Mouse (Mus musculus) left cerebral cortex, adult 9 months (tissue): ENCODE data around the gene Agtrap.
A peak's percentile ranks its signal among the peaks of the same experiment; 100 is the strongest.
"Not testable (repeated sequence)": the region's sequence is repeated elsewhere in the genome, so short reads cannot be mapped to it uniquely, and the experiment has no call there.

Experiments used
- DNase-seq, 2 experiments: peaks; one replicate each; pipeline ENCODE4 v3.0.0; 2022; ENCODE audit warnings: low spot score in 2 of 2

The Agtrap gene

GRCm38 (mm10) chr4:148087907-148088527 lies at the start of gene Agtrap:
Agtrap (minus strand) TSS chr4:148088031.
- peak; percentile 81 to 94 for DNase-seq

DNA sequence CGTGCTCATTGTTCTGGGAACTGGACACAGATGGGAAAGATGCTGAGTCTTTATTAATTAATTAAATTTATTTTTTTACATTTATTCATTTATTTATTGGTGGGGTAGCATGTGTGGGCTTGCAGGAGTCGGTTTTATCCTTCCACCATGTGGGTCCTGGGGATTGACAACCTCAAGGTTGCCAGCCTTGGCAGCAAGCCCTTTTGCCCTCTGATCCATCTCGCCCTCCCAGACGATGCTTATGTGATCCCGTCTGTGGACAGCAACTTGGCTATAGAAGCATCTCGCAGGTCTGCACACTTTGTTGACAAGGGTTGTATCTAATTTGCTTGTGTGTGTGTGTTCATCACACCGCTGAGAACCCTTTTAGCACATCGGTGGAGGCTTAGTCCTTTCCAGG lies 49.7 kb upstream of the Agtrap start:
- no peak for DNase-seq

DNA sequence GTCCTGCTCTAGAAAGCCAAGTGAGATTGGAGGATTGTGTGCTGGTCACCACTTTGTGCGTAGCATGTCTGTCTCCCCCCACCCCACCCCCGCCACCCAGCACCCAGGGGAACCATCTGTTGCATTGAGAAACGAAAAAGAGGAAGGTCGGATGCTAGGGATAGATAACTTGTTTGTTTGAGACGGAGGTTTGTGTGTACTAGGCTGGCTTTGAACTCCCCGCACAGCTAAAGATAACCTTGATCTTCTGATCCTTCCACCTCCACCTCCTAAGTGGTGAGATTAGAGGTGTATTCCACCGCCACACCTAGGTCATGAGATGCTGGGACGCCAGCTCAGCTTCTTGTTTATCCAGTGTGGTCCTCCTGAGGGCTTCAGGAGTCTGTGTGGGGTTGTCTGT lies 47.2 kb upstream of the Agtrap start:
- DNase-seq, result no peak

DNA sequence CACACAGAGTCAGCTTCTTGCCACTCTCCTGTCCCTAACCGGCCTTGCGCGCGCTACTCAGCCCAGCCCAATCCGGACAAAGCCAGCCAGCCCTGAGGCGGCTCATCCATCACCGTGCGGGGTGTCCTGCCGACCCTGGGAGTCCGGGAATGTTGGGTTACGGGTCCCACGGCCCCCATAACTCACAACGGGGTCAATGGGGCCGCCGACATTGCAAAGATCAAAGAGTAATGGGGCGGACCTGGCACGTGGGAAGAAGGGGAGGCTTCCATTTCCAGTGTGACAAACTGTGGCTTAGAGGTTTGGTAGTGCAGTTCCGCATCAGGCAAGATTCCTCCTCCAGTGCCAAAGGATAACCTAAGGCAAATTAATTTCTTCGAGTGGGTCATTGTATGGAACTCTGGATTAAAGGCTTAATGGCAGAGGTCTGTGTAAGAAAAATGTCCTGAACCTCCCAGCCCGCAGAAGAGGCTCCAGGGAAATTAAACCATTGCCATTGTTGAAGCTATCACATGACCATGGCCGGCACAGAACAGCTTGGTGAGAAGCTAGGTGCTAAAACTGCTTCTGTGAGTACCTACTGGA lies 43.8 kb upstream of the Agtrap start:
- DNase-seq, result no peak

- DNase-seq, result no peak
These were observed 43.0 kb upstream of the Agtrap start, which contains the start of gene Draxin for GRCm38 (mm10) chr4:148130561-148131413. Draxin (minus strand) TSS chr4:148130698.

DNA sequence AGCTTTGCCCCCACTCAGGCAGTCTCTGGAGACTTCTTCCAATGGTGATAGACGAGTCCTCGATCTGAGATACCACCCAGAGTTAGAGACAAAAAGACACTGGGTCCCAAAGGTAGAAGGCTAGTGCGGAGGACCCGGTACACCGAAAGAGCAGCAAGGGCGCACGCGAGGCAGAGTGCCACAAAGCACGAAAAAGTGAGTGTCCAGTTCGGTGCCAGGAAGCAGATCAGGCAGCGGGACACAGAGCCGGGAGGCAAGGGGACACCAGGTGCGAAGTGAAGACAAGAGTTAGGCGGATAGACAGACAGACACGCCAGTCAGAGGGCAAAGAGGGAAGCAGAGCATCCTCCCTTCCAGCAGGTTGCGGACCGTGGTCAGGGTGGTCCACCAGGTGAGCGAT lies 42.3 kb upstream of the Agtrap start, which contains the start of gene Mad2l2:
Mad2l2 (plus strand) TSS at position 252 of the 400 bp plus-strand sequence.
- no peak for DNase-seq

DNA sequence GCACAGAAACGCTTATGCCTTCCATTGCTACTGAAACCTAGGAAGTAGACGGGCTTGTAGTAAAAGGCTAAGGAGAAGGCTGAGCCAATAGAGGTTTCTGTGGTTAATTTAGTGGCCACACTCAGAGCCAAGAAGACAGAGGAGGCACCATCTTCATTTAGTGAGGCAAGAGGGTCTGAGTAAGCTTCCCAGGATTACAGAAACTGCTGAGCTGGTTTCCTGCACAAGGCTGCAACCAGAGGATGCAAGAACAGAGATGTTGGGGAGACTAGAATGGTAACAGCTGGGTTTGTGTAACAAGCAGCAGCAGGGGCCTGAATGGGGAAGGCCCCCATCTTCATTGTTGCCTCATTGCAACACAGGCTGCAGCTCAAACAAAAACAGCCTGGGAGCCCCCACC lies 40.8 kb upstream of the Agtrap start:
- no peak for DNase-seq

- no peak for DNase-seq
These were observed 40.4 kb upstream of the Agtrap start for GRCm38 (mm10) chr4:148128241-148128640.

- DNase-seq, result no peak
These were observed 34.8 kb upstream of the Agtrap start for GRCm38 (mm10) chr4:148122694-148123066.

GRCm38 (mm10) chr4:148121982-148122693 lies 34.3 kb upstream of the Agtrap start:
- DNase-seq, result no peak

DNA sequence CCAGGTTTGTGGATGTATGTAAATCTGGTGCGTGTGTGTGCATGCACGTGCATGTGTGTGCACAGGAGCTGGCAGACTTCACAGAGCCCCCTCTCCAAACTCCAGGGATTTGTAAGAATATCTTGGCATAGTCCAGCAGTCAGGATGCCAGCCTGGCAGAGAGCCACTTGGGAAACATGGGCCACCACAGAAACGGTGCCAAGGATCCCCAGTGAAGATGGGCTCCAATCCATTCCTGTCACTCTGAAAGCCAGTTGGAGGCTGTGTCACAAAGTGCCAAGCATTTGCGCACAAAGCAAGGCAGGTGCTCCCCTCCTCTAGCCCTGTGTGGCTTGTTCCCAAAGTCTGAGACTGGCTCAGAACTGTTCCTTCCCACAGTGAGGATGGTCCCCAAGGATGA lies 33.5 kb upstream of the Agtrap start:
- peak in 1 of 2 experiments; percentile 39 for DNase-seq

GRCm38 (mm10) chr4:148120555-148120954 lies 32.7 kb upstream of the Agtrap start:
- DNase-seq, result no peak

GRCm38 (mm10) chr4:148119578-148119977 lies 31.7 kb upstream of the Agtrap start:
- not testable (repeated sequence) for DNase-seq

DNA sequence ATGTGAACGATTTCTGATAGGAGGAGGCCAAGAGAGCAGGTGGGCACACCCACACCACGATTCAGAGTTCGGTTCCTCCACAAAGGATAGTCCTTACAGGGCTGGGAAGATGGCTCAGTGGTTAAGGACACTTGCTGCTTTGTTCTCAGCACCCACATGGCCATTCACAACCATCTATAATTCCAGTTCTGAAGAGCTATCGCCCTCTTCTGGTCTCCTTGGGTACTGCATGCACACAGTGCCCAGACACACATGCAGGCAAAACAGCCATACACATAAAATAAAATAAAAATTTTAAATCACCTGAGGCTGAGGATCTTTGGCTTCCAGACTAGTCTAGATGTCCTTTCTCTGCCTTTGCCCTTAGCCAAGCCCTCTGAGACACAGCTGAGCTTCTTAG lies 29.6 kb upstream of the Agtrap start:
- DNase-seq, result no peak

- DNase-seq, result no peak
These were observed 28.8 kb upstream of the Agtrap start for GRCm38 (mm10) chr4:148116657-148117056.

- no peak for DNase-seq
These were observed 27.6 kb upstream of the Agtrap start for GRCm38 (mm10) chr4:148115467-148115866.

DNA sequence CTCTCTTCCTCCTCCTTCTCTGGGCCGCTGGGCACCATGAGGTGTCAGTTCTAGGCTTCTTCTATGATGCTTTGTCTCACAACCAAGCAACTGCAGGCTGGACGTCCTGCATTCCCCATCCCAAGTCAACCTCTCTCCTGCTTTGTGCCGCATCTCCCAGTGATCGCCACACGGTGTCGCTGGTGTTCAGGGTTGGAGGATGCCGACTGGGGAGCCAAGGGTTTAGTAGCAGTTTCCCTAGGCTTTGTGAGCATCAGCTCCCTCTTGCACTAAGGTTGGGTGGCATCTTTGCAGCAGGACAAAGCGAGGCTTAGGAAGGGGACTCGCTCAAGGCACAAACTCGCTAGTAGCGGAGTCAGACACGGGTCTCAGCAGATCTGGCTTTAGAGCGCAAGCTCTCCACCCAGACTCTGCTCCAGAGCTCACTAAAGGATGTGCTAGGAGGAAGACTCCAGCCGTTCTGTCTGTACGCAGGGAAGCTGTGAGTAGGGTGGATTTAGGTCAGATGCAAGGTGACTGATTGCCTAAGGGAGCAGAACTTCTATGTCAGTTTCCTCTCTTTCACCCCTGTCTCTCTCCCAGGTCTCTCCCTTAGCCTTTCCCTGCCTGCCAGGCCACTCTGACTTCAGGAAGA lies 27.0 kb upstream of the Agtrap start:
- peak in 1 of 2 experiments; percentile 86 for DNase-seq

GRCm38 (mm10) chr4:148112519-148112918 lies 24.7 kb upstream of the Agtrap start:
- no peak for DNase-seq

- no peak for DNase-seq
These were observed 21.4 kb upstream of the Agtrap start for GRCm38 (mm10) chr4:148109215-148109614.

GRCm38 (mm10) chr4:148108565-148109100 lies 20.8 kb upstream of the Agtrap start:
- no peak for DNase-seq

GRCm38 (mm10) chr4:148107621-148108291 lies 19.9 kb upstream of the Agtrap start:
- no peak for DNase-seq
